Mouse (Mus musculus): ENCODE data around the gene Ralgapa1.

DNA sequence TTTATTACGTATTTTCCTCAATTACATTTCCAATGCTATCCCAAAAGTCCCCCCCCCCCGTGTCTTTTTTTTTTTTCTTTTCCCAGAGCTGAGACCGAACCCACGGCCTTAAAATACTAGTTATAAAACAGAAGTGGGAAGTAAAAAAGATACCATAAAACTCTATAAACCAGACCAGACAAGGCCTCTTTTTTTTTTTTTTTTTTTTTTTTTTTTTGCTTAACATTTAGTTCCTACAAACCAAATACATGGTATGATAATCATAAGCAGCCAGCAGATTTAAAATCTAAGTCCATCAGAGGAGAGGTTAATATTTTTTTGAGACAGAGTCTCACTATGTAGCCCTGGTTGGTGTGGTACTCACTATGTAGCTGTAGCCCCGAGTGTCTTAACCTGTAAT, 4.5 kb downstream of the Ralgapa1 start:
- TF ChIP-seq POLR2AphosphoS5 (IDR thresholded peaks at IDR 0.05; ENCODE audit: borderline replicate concordance, low read depth, low read length) (no peak), CHD2 (IDR thresholded peaks at IDR 0.05; ENCODE audit: low read length) (no peak), CTCF (IDR thresholded peaks at IDR 0.05 in 2 of 3, conservative IDR thresholded peaks at IDR 0.05 in 1 of 3; ENCODE audit: control insufficient read depth in 1 of 3, insufficient read depth in 1 of 3, low read depth in 2 of 3, low read length in 3 of 3, poor library complexity in 1 of 3, severe bottlenecking in 1 of 3) (no peak), POLR2A (IDR thresholded peaks at IDR 0.05; ENCODE audit: control insufficient read depth in 1 of 2, insufficient read depth in 1 of 2, low read depth in 1 of 2, low read length in 2 of 2, poor library complexity in 1 of 2) (no peak), USF1 (IDR thresholded peaks at IDR 0.05; ENCODE audit: low read depth, low read length) (no peak), GATA1 (IDR thresholded peaks at IDR 0.05; ENCODE audit: low read depth, low read length) (no peak), ZC3H11A (IDR thresholded peaks at IDR 0.05; ENCODE audit: low read depth, low read length) (no peak), JUND (IDR thresholded peaks at IDR 0.05; ENCODE audit: low read depth, low read length) (no peak), MEF2A (IDR thresholded peaks at IDR 0.05; ENCODE audit: extremely low read depth, insufficient replicate concordance, low read depth, low read length, poor library complexity, severe bottlenecking) (no peak), CHD1 (IDR thresholded peaks at IDR 0.05; ENCODE audit: low read depth, low read length) (no peak)
